Mouse (Mus musculus): ENCODE data around the gene Pepd.

GRCm38 (mm10) chr7:35084565-35085360 is 172.6 kb downstream of the Pepd start:
- TF ChIP-seq POLR2A (IDR thresholded peaks at IDR 0.05; ENCODE audit: control insufficient read depth in 1 of 2, insufficient read depth in 1 of 2, low read depth in 1 of 2, low read length in 2 of 2, poor library complexity in 1 of 2) (no peak), ZC3H11A (IDR thresholded peaks at IDR 0.05; ENCODE audit: low read depth, low read length) (no peak), POLR2AphosphoS2 (IDR thresholded peaks at IDR 0.05; ENCODE audit: low read length) (no peak), POLR2AphosphoS5 (IDR thresholded peaks at IDR 0.05; ENCODE audit: borderline replicate concordance, low read depth, low read length) (no peak), USF2 (IDR thresholded peaks at IDR 0.05; ENCODE audit: borderline replicate concordance in 1 of 2, insufficient read depth in 1 of 2, low read depth in 1 of 2, low read length in 2 of 2) (no peak)

Data from MEL (cell line).